Mouse (Mus musculus): ENCODE results near the gene Psen2.
A peak's percentile ranks its signal among the peaks of the same experiment; 100 is the strongest.

Gene Psen2

GRCm38 (mm10) chr1:180274725-180275308, 11.6 kb upstream of the Psen2 start:
- no peak for DNase-seq (ENCODE audit: low spot score in 2 of 2)

- no peak for DNase-seq (ENCODE audit: low spot score in 2 of 2)
Observed at GRCm38 (mm10) chr1:180269033-180269432, 5.8 kb upstream of the Psen2 start.

GRCm38 (mm10) chr1:180268249-180269031, 5.2 kb upstream of the Psen2 start:
- peak; percentile 84 to 95 for DNase-seq (ENCODE audit: low spot score in 2 of 2)

- DNase-seq (ENCODE audit: low spot score in 2 of 2) = no peak
Observed at GRCm38 (mm10) chr1:180267151-180267550, 3.9 kb upstream of the Psen2 start.

GRCm38 (mm10) chr1:180265399-180265798, 2.2 kb upstream of the Psen2 start:
- DNase-seq (ENCODE audit: low spot score in 2 of 2) = peak in 1 of 2 experiments; percentile 66

- no peak for DNase-seq (ENCODE audit: low spot score in 2 of 2)
Observed at GRCm38 (mm10) chr1:180264851-180265250, 1.6 kb upstream of the Psen2 start.

- no peak for DNase-seq (ENCODE audit: low spot score in 2 of 2)
Observed at GRCm38 (mm10) chr1:180264389-180264788, 1.2 kb upstream of the Psen2 start.

GRCm38 (mm10) chr1:180261857-180262570, 1.2 kb downstream of the Psen2 start:
- DNase-seq (ENCODE audit: low spot score in 2 of 2) = no peak

GRCm38 (mm10) chr1:180261415-180261814, 1.8 kb downstream of the Psen2 start:
- DNase-seq (ENCODE audit: low spot score in 2 of 2) = no peak

GRCm38 (mm10) chr1:180260886-180261285, 2.4 kb downstream of the Psen2 start:
- DNase-seq (ENCODE audit: low spot score in 2 of 2) = no peak

GRCm38 (mm10) chr1:180259753-180260152, 3.5 kb downstream of the Psen2 start:
- no peak for DNase-seq (ENCODE audit: low spot score in 2 of 2)

GRCm38 (mm10) chr1:180257446-180257845, 5.8 kb downstream of the Psen2 start:
- no peak for DNase-seq (ENCODE audit: low spot score in 2 of 2)

- no peak for DNase-seq (ENCODE audit: low spot score in 2 of 2)
Observed at GRCm38 (mm10) chr1:180256866-180257265, 6.4 kb downstream of the Psen2 start.

GRCm38 (mm10) chr1:180256138-180256674, 7.0 kb downstream of the Psen2 start:
- DNase-seq (ENCODE audit: low spot score in 2 of 2) = peak; percentile 100

- DNase-seq (ENCODE audit: low spot score in 2 of 2) = peak in 1 of 2 experiments; percentile 38
Observed at GRCm38 (mm10) chr1:180255294-180256117, 7.7 kb downstream of the Psen2 start.

GRCm38 (mm10) chr1:180254316-180254715, 8.9 kb downstream of the Psen2 start:
- DNase-seq (ENCODE audit: low spot score in 2 of 2) = no peak

GRCm38 (mm10) chr1:180252656-180253190, 10.5 kb downstream of the Psen2 start:
- DNase-seq (ENCODE audit: low spot score in 2 of 2) = no peak

GRCm38 (mm10) chr1:180251176-180252048, 11.8 kb downstream of the Psen2 start:
- no peak for DNase-seq (ENCODE audit: low spot score in 2 of 2)

- no peak for DNase-seq (ENCODE audit: low spot score in 2 of 2)
Observed at GRCm38 (mm10) chr1:180250441-180250830, 12.8 kb downstream of the Psen2 start.
